Comparison of ENCODE assay signal across 15 mouse cellular contexts in the genomic region with DNA sequence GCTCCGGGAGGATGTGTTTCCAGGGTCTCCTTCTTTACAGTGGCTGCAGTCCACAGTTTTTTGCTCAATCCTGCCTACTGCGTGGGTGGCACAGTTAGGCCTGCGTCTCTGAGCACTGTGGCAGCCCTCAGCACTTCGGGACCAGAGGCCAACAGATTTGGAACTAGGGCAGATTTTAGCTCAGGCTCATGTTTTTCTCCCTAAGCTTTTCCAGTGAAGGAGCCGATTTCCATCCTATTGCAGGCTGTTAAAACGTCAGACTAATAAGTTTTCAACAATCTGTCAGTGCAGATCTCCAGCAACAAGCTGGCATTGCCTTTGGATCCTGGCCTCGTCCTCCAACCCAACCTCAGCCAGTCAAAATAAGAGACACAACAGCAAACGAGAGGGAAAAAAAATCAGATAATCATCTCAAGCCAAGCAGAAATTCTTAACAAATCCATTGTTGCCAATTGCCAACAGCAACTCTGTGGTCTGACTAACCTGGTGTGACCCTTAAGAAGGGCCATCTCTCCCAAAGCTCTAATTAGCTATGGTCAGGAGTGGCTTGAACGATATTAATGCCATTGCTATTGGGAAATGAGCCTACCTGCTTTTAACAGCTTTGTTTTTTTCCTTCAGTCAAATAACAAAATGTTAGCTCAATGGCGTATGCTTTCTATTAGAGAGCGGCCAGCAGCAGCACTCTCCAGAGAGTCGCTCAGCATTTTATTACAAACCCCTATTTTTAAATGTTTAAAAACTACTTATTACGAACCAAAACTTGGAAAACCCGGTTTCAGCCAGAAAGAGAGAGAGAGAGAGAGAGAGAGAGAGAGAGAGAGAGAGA.
DNase-seq lines count a peak whose midpoint lies in the region; ATAC-seq and TF ChIP-seq lines count a peak whose summit lies in the region.
"Had no signal": no experiment of that assay in that cellular context is flagged by ENCODE, and none has a peak within 500 bp of the region (broad histone marks: within the 10 kb centered on the region; RNA-seq: fewer than 3 reads in every experiment).

No protein-coding gene starts in this region.

- no peaks in the 10 kb centered on the region for H3K9me3 ChIP-seq in forebrain, embryonic 13.5 days (replicated peaks)
- H3K9me3 ChIP-seq in forebrain, embryonic 12.5 days, result no peaks in the 10 kb centered on the region
- H3K9me3 ChIP-seq in midbrain, embryonic 16.5 days (replicated peaks; ENCODE audit: control insufficient read depth, low read length, poor library complexity, severe bottlenecking), result no peaks in the 10 kb centered on the region
- no peaks in the 10 kb centered on the region for H3K9me3 ChIP-seq in midbrain, embryonic 10.5 days (replicated peaks)
- H3K9me3 ChIP-seq: G1E; liver, embryonic 15.5 days had no signal

- H3K27ac ChIP-seq in forebrain, embryonic 13.5 days, result no peak overlapping the region
- H3K27ac ChIP-seq in forebrain, embryonic 12.5 days, result no peak overlapping the region
- H3K27ac ChIP-seq in midbrain, embryonic 16.5 days (ENCODE audit: low read length), result 0 out of 2 replicates have a peak overlapping the region, but pooled peaks have one; percentile 7
- H3K27ac ChIP-seq in midbrain, embryonic 10.5 days (replicated peaks), result no peak overlapping the region
- peak overlapping the region; percentile 82 for H3K27ac ChIP-seq in layer of hippocampus, adult 2 months
- H3K27ac ChIP-seq: left cerebral cortex, adult 2 months; liver, embryonic 15.5 days had no signal

- no peak overlapping the region for H3K4me2 ChIP-seq in forebrain, embryonic 13.5 days
- H3K4me2 ChIP-seq in forebrain, embryonic 12.5 days, result no peak overlapping the region
- no peak overlapping the region for H3K4me2 ChIP-seq in midbrain, embryonic 16.5 days (ENCODE audit: low read length)
- H3K4me2 ChIP-seq: liver, embryonic 15.5 days had no signal

- DNase-seq in midbrain, embryonic 10.5 days (ENCODE audit: low spot score), result no peak
- DNase-seq in layer of hippocampus, adult 2 months (ENCODE audit: low spot score in 2 of 2), result peak; percentile 17 to 42
- DNase-seq in skeletal muscle tissue, adult 2 months (ENCODE audit: low read depth, low spot score), result peak; percentile 31
- no peak for DNase-seq in left cerebral cortex, postnatal 4 days
- no peak for DNase-seq in embryo, embryonic 10.5 days (ENCODE audit: low spot score)
- DNase-seq: B cell, adult 2 months; kidney, adult 18-20 months; lung, postnatal 4 days; thymus, postnatal 36 days had no signal

- ATAC-seq in forebrain, embryonic 13.5 days, result peak; percentile 50; the same call in 1 of the 2 replicates
- no peak for ATAC-seq in forebrain, embryonic 12.5 days (ENCODE audit: low FRiP score)
- no peak for ATAC-seq in midbrain, embryonic 16.5 days

- no peak overlapping the region for H3K4me3 ChIP-seq in forebrain, embryonic 13.5 days
- no peak overlapping the region for H3K4me3 ChIP-seq in forebrain, embryonic 12.5 days (replicated peaks)
- H3K4me3 ChIP-seq in midbrain, embryonic 16.5 days (ENCODE audit: low read depth, low read length), result no peak overlapping the region
- H3K4me3 ChIP-seq in midbrain, embryonic 10.5 days, result no peak overlapping the region
- no peak overlapping the region for H3K4me3 ChIP-seq in layer of hippocampus, adult 2 months
- H3K4me3 ChIP-seq: left cerebral cortex, adult 2 months; liver, embryonic 15.5 days had no signal

- TF ChIP-seq CTCF in layer of hippocampus, adult 2 months (conservative IDR thresholded peaks at IDR 0.05), result no peak

- intact Hi-C loops in left cerebral cortex, postnatal 4 days (cut with DNase I), result no loop called here

- WGBS in forebrain, embryonic 13.5 days, result 68% methylated on average over 14 of the region's 14 CpGs
- 66% methylated on average over 14 of the region's 14 CpGs for WGBS in forebrain, embryonic 12.5 days
- WGBS in midbrain, embryonic 16.5 days, result 78% methylated on average over 14 of the region's 14 CpGs
- 80% methylated on average over 14 of the region's 14 CpGs for WGBS in midbrain, embryonic 10.5 days

- no peak overlapping the region for H3K9ac ChIP-seq in forebrain, embryonic 13.5 days
- no peak overlapping the region for H3K9ac ChIP-seq in forebrain, embryonic 12.5 days
- H3K9ac ChIP-seq in midbrain, embryonic 16.5 days (ENCODE audit: low read depth, low read length), result no peak overlapping the region
- H3K9ac ChIP-seq: liver, embryonic 15.5 days had no signal

- no peaks in the 10 kb centered on the region for H3K27me3 ChIP-seq in forebrain, embryonic 13.5 days
- no peaks in the 10 kb centered on the region for H3K27me3 ChIP-seq in forebrain, embryonic 12.5 days
- H3K27me3 ChIP-seq in midbrain, embryonic 16.5 days (ENCODE audit: control insufficient read depth, insufficient read depth, low read depth, low read length), result no peaks in the 10 kb centered on the region
- no peaks in the 10 kb centered on the region for H3K27me3 ChIP-seq in midbrain, embryonic 10.5 days (ENCODE audit: low read depth, poor library complexity, severe bottlenecking)
- H3K27me3 ChIP-seq: liver, embryonic 15.5 days had no signal

- no peaks in the 10 kb centered on the region for H3K36me3 ChIP-seq in forebrain, embryonic 13.5 days (ENCODE audit: poor library complexity, severe bottlenecking)
- no peaks in the 10 kb centered on the region for H3K36me3 ChIP-seq in forebrain, embryonic 12.5 days (replicated peaks)
- no peaks in the 10 kb centered on the region for H3K36me3 ChIP-seq in midbrain, embryonic 16.5 days (ENCODE audit: control insufficient read depth, insufficient read depth, low read length)
- H3K36me3 ChIP-seq in midbrain, embryonic 10.5 days, result no peaks in the 10 kb centered on the region
- H3K36me3 ChIP-seq: G1E; liver, embryonic 15.5 days had no signal

- H3K4me1 ChIP-seq in forebrain, embryonic 13.5 days, result no peaks in the 10 kb centered on the region
- no peaks in the 10 kb centered on the region for H3K4me1 ChIP-seq in forebrain, embryonic 12.5 days
- no peaks in the 10 kb centered on the region for H3K4me1 ChIP-seq in midbrain, embryonic 16.5 days (ENCODE audit: control insufficient read depth, insufficient read depth, low read length)
- no peaks in the 10 kb centered on the region for H3K4me1 ChIP-seq in midbrain, embryonic 10.5 days
- H3K4me1 ChIP-seq: liver, embryonic 15.5 days had no signal

Comparison
In these comparisons a context has a peak if more than half of its experiments do, and no peak if none do; other contexts are left out.
1. H3K27ac ChIP-seq: peak in midbrain, embryonic 16.5 days (single experiment) and layer of hippocampus, adult 2 months (single experiment); none in forebrain, embryonic 13.5 days (single experiment), forebrain, embryonic 12.5 days (single experiment) and midbrain, embryonic 10.5 days (single experiment).
2. DNase-seq: peak in layer of hippocampus, adult 2 months (2 of 2) and skeletal muscle tissue, adult 2 months (single experiment); none in midbrain, embryonic 10.5 days (single experiment), left cerebral cortex, postnatal 4 days (single experiment) and embryo, embryonic 10.5 days (single experiment).